Comparison of ENCODE assay signal across 8 mouse cellular contexts in the genomic region with DNA sequence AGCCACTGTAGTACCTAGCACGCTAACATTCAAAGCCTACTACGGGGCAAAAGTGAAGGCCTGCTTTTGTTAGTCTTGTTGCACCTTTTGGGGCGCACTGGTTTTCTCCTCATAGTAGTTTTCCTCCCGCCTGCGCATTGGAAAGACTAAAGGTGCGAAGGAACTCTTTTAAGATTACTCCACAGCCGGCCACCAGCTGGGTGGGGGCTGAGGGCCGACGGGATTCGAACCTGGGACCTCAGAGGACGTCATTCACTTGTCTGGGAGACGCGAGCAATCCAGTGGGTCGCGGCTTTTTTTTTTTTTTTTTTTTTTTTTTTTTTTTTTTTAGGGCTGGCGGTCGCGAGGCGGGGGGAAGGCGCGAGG. TPM values are rescaled to one million over a fixed set of nuclear protein-coding genes. Genes with fewer than 3 reads are reported as not detected.
DNase-seq lines count a peak whose midpoint lies in the region; ATAC-seq and TF ChIP-seq lines count a peak whose summit lies in the region.

No protein-coding gene starts in this region.

- no peak for DNase-seq in layer of hippocampus, adult 2 months (ENCODE audit: low spot score in 2 of 2)
- DNase-seq in layer of hippocampus, postnatal 25 days (ENCODE audit: extremely low spot score in 1 of 2, low spot score in 1 of 2), result no peak
- DNase-seq in ES-CJ7 (ENCODE audit: low read depth, low spot score), result peak; percentile 46
- DNase-seq in midbrain, postnatal 0 days (ENCODE audit: low spot score), result no peak
- no peak for DNase-seq in adrenal gland, adult 2 months

- H3K27ac ChIP-seq in layer of hippocampus, adult 2 months, result peak overlapping the region; percentile 85
- H3K27ac ChIP-seq in embryonic facial prominence, embryonic 13.5 days, result no peak overlapping the region
- peak overlapping the region; percentile 18; the same call in 1 of the 2 replicates for H3K27ac ChIP-seq in intestine, embryonic 15.5 days
- no peak overlapping the region for H3K27ac ChIP-seq in midbrain, postnatal 0 days (ENCODE audit: low read depth, low read length)

- ATAC-seq in embryonic facial prominence, embryonic 13.5 days (ENCODE audit: insufficient number of reproducible peaks, insufficient read depth, low FRiP score, low TSS enrichment, low read depth), result no peak
- ATAC-seq in intestine, embryonic 15.5 days, result peak; percentile 18; the same call in 1 of the 2 replicates
- ATAC-seq in midbrain, postnatal 0 days (ENCODE audit: low FRiP score), result no peak
- no peak for ATAC-seq in granulocyte monocyte progenitor cell, adult 5-6 weeks (replicated peaks; ENCODE audit: poor library complexity, severe bottlenecking)

- no peaks in the 10 kb centered on the region for H3K9me3 ChIP-seq in embryonic facial prominence, embryonic 13.5 days
- H3K9me3 ChIP-seq in intestine, embryonic 15.5 days, result no peaks in the 10 kb centered on the region
- H3K9me3 ChIP-seq in midbrain, postnatal 0 days (ENCODE audit: low read length), result no peaks in the 10 kb centered on the region

- TF ChIP-seq CTCF in layer of hippocampus, adult 2 months (conservative IDR thresholded peaks at IDR 0.05), result peak; percentile 34; the same call in 1 of the 2 replicates
- TF ChIP-seq CTCF in midbrain, postnatal 0 days (IDR thresholded peaks at IDR 0.05), result no peak

- no peaks in the 10 kb centered on the region for H3K36me3 ChIP-seq in embryonic facial prominence, embryonic 13.5 days
- no peaks in the 10 kb centered on the region for H3K36me3 ChIP-seq in intestine, embryonic 15.5 days
- no peaks in the 10 kb centered on the region for H3K36me3 ChIP-seq in midbrain, postnatal 0 days (ENCODE audit: insufficient read depth, low read length)

- H3K4me2 ChIP-seq in embryonic facial prominence, embryonic 13.5 days, result peak overlapping the region; percentile 61
- H3K4me2 ChIP-seq in intestine, embryonic 15.5 days (replicated peaks), result peak overlapping the region; percentile 74
- peak overlapping the region; percentile 60 for H3K4me2 ChIP-seq in midbrain, postnatal 0 days (ENCODE audit: low read depth, low read length, poor library complexity, severe bottlenecking)

- 13% methylated on average over 17 of the region's 21 CpGs for WGBS in embryonic facial prominence, embryonic 13.5 days
- 15% methylated on average over 13 of the region's 21 CpGs for WGBS in intestine, embryonic 15.5 days
- 11% methylated on average over 16 of the region's 21 CpGs for WGBS in midbrain, postnatal 0 days

- peak overlapping the region; percentile 80 for H3K4me3 ChIP-seq in layer of hippocampus, adult 2 months
- peak overlapping the region; percentile 97 for H3K4me3 ChIP-seq in embryonic facial prominence, embryonic 13.5 days
- peak overlapping the region; percentile 94 for H3K4me3 ChIP-seq in intestine, embryonic 15.5 days (replicated peaks)
- H3K4me3 ChIP-seq in midbrain, postnatal 0 days (ENCODE audit: low read depth, low read length), result peak overlapping the region; percentile 99

- no peaks in the 10 kb centered on the region for H3K27me3 ChIP-seq in embryonic facial prominence, embryonic 13.5 days
- 0 out of 2 replicates have a peak, but pooled peaks cover 2% of the 10 kb centered on the region for H3K27me3 ChIP-seq in intestine, embryonic 15.5 days (replicated peaks)
- H3K27me3 ChIP-seq in midbrain, postnatal 0 days (ENCODE audit: insufficient read depth, low read length), result no peaks in the 10 kb centered on the region

- H3K4me1 ChIP-seq in embryonic facial prominence, embryonic 13.5 days, result peaks cover 13% of the 10 kb centered on the region
- no peaks in the 10 kb centered on the region; the same call in 1 of the 2 replicates for H3K4me1 ChIP-seq in intestine, embryonic 15.5 days (replicated peaks)
- H3K4me1 ChIP-seq in midbrain, postnatal 0 days (ENCODE audit: insufficient read depth, low read length), result 0 out of 2 replicates have a peak, but pooled peaks cover 5% of the 10 kb centered on the region

- peak overlapping the region; percentile 98 for H3K9ac ChIP-seq in embryonic facial prominence, embryonic 13.5 days
- peak overlapping the region; percentile 96 for H3K9ac ChIP-seq in intestine, embryonic 15.5 days
- peak overlapping the region; percentile 98 for H3K9ac ChIP-seq in midbrain, postnatal 0 days (replicated peaks; ENCODE audit: low read length, poor library complexity, severe bottlenecking)

RNA-seq across cellular contexts. Expression of a gene that starts 0.3 kb away (rescaled TPM):
- total RNA-seq in layer of hippocampus, adult 2 months (2021), result 10 to 100 TPM; 87.9 to 92.3 TPM
- 100 to 1,000 TPM in 1 of 2 experiments, 10 to 100 TPM in 1; 92.6 to 106 TPM for total RNA-seq in layer of hippocampus, postnatal 25 days (2021)
- polyA plus RNA-seq in embryonic facial prominence, embryonic 13.5 days (2015; fragmentation: Nextera tagmentation; extraction: Ambion mirVana), result 48.7 and 54.5 TPM in 2 replicates
- polyA plus RNA-seq in intestine, embryonic 15.5 days (2015; fragmentation: Nextera tagmentation; extraction: Ambion mirVana), result 27.5 and 29.1 TPM in 2 replicates
- total RNA-seq in midbrain, postnatal 0 days (2014; rRNA removed), result 53.6 and 57.3 TPM in 2 replicates
- 66.8 TPM in 2 replicates for polyA plus RNA-seq in midbrain, postnatal 0 days (2015; fragmentation: Nextera tagmentation; extraction: Ambion mirVana)
- 58.8 and 61.4 TPM in 2 replicates for total RNA-seq in granulocyte monocyte progenitor cell, adult 5-6 weeks (2014; fragmentation: Nextera tagmentation)
- 7.8 and 10.1 TPM in 2 replicates for total RNA-seq in granulocyte monocyte progenitor cell, adult 5-6 weeks (2017)
- 10 to 100 TPM; 33.6 to 39.5 TPM for total RNA-seq in adrenal gland, adult 2 months (2021)
- polyA plus RNA-seq in adrenal gland, adult 2 months (2012; rRNA removed), result 18.9 and 23.0 TPM in 2 replicates

Comparison
In these comparisons a context has a peak if more than half of its experiments do, and no peak if none do; other contexts are left out.
1. H3K27ac ChIP-seq: peak in layer of hippocampus, adult 2 months (single experiment) and intestine, embryonic 15.5 days (single experiment); none in embryonic facial prominence, embryonic 13.5 days (single experiment) and midbrain, postnatal 0 days (single experiment).
2. Peak in every context shown above with its lines, with median percentiles within 50 percentile points of each other: H3K4me3 ChIP-seq, H3K4me2 ChIP-seq and H3K9ac ChIP-seq.